Mouse (Mus musculus): ENCODE data around the gene Ipp. TPM values are rescaled to one million over a fixed set of nuclear protein-coding genes. Genes with fewer than 3 reads are reported as not detected.

The Ipp gene
- polyA plus RNA-seq (2015; fragmentation: Nextera tagmentation; extraction: Ambion mirVana) = 14.3 and 15.6 TPM in 2 replicates

GRCm38 (mm10) chr4:116507425-116508218, at the start of gene Ipp:
TSS of gene Ipp (plus strand) at chr4:116507549.
- H3K4me2 ChIP-seq = peak within 1 kb of the TSS; percentile 78
- peaks cover 9% of the 10 kb centered on the region for H3K36me3 ChIP-seq
- peak within 1 kb of the TSS; percentile 65 for H3K4me3 ChIP-seq
- peak; percentile 96 for ATAC-seq (ENCODE audit: extremely low read depth, insufficient number of reproducible peaks, low FRiP score, low TSS enrichment)
- H3K4me1 ChIP-seq = peaks cover 16% of the 10 kb centered on the region
- H3K27ac ChIP-seq (replicated peaks) = peak within 1 kb of the TSS; percentile 92
- no peaks in the 10 kb centered on the region for H3K27me3 ChIP-seq (replicated peaks)
- no peaks in the 10 kb centered on the region for H3K9me3 ChIP-seq
- H3K9ac ChIP-seq = peak within 1 kb of the TSS; percentile 84
- WGBS = under 1% methylated on average over 55 of the region's 55 CpGs

- Histone ChIP-seq H3K27ac (replicated peaks) (no peak overlapping the region), H3K9me3 (no peaks in the 10 kb centered on the region), H3K4me2 (peak overlapping the region; percentile 80), H3K4me3 (peak overlapping the region; percentile 95), H3K9ac (no peak overlapping the region), H3K27me3 (replicated peaks) (no peaks in the 10 kb centered on the region), H3K36me3 (0 out of 2 replicates have a peak, but pooled peaks cover 3% of the 10 kb centered on the region), H3K4me1 (peaks cover 31% of the 10 kb centered on the region)
- ATAC-seq (ENCODE audit: extremely low read depth, insufficient number of reproducible peaks, low FRiP score, low TSS enrichment) = no peak
- 93% methylated on average over 3 of the region's 3 CpGs for WGBS
Measured at GRCm38 (mm10) chr4:116461943-116462342, 45.4 kb upstream of the Ipp start.

GRCm38 (mm10) chr4:116463231-116464125, 43.9 kb upstream of the Ipp start:
- H3K4me3 ChIP-seq = peak overlapping the region; percentile 95
- H3K4me2 ChIP-seq = peak overlapping the region; percentile 80
- H3K27ac ChIP-seq (replicated peaks) = peak overlapping the region; percentile 92
- peaks cover 31% of the 10 kb centered on the region for H3K4me1 ChIP-seq
- peak; percentile 60 for ATAC-seq (ENCODE audit: extremely low read depth, insufficient number of reproducible peaks, low FRiP score, low TSS enrichment)
- under 1% methylated on average over 68 of the region's 74 CpGs for WGBS
- peak overlapping the region; percentile 98 for H3K9ac ChIP-seq
- no peaks in the 10 kb centered on the region for H3K27me3 ChIP-seq (replicated peaks)
- H3K36me3 ChIP-seq = 0 out of 2 replicates have a peak, but pooled peaks cover under 1% of the 10 kb centered on the region
- H3K9me3 ChIP-seq = peaks cover 15% of the 10 kb centered on the region

GRCm38 (mm10) chr4:116464126-116464981, 43.0 kb upstream of the Ipp start, which contains the start of gene Mast2:
TSS of gene Mast2 (minus strand) at chr4:116464183.
- peaks cover 17% of the 10 kb centered on the region for H3K9me3 ChIP-seq
- WGBS = 2% methylated on average over 55 of the region's 68 CpGs
- peak within 1 kb of the TSS; percentile 92 for H3K27ac ChIP-seq (replicated peaks)
- peak within 1 kb of the TSS; percentile 95 for H3K4me3 ChIP-seq
- no peaks in the 10 kb centered on the region for H3K36me3 ChIP-seq
- peak; percentile 79 for ATAC-seq (ENCODE audit: extremely low read depth, insufficient number of reproducible peaks, low FRiP score, low TSS enrichment)
- H3K4me1 ChIP-seq = peaks cover 31% of the 10 kb centered on the region
- peak within 1 kb of the TSS; percentile 98 for H3K9ac ChIP-seq
- H3K4me2 ChIP-seq = peak within 1 kb of the TSS; percentile 80
- H3K27me3 ChIP-seq (replicated peaks) = no peaks in the 10 kb centered on the region

GRCm38 (mm10) chr4:116481322-116481721, 26.0 kb upstream of the Ipp start:
- no peak overlapping the region for H3K4me2 ChIP-seq
- ATAC-seq (ENCODE audit: extremely low read depth, insufficient number of reproducible peaks, low FRiP score, low TSS enrichment) = no peak
- no peaks in the 10 kb centered on the region for H3K36me3 ChIP-seq
- no peak overlapping the region for H3K27ac ChIP-seq (replicated peaks)
- H3K4me3 ChIP-seq = no peak overlapping the region
- H3K9ac ChIP-seq = no peak overlapping the region
- H3K27me3 ChIP-seq (replicated peaks) = peaks cover 6% of the 10 kb centered on the region; the same call in 1 of the 2 replicates
- 37% methylated on average over 2 of the region's 2 CpGs for WGBS
- H3K9me3 ChIP-seq = no peaks in the 10 kb centered on the region
- peaks cover 13% of the 10 kb centered on the region for H3K4me1 ChIP-seq

- no peak for ATAC-seq (ENCODE audit: extremely low read depth, insufficient number of reproducible peaks, low FRiP score, low TSS enrichment)
- peak overlapping the region; percentile 54 for H3K27ac ChIP-seq (replicated peaks)
- 0 out of 2 replicates have a peak overlapping the region, but pooled peaks have one; percentile 58 for H3K9ac ChIP-seq
Measured at GRCm38 (mm10) chr4:116483476-116483875, 23.9 kb upstream of the Ipp start.

GRCm38 (mm10) chr4:116491119-116491536, 16.2 kb upstream of the Ipp start:
- WGBS = 33% methylated on average over 2 of the region's 2 CpGs
- Histone ChIP-seq H3K4me1 (peaks cover 28% of the 10 kb centered on the region), H3K4me3 (no peak overlapping the region), H3K4me2 (peak overlapping the region; percentile 1; the same call in 1 of the 2 replicates), H3K27me3 (replicated peaks) (peaks cover 6% of the 10 kb centered on the region; the same call in 1 of the 2 replicates), H3K27ac (replicated peaks) (peak overlapping the region; percentile 75), H3K36me3 (no peaks in the 10 kb centered on the region), H3K9me3 (peaks cover 9% of the 10 kb centered on the region), H3K9ac (no peak overlapping the region)
- peak; percentile 61 for ATAC-seq (ENCODE audit: extremely low read depth, insufficient number of reproducible peaks, low FRiP score, low TSS enrichment)

More at GRCm38 (mm10) chr4:116483476-116483875, 23.9 kb upstream of the Ipp start:
- H3K4me1 ChIP-seq = peaks cover 13% of the 10 kb centered on the region
- peaks cover 8% of the 10 kb centered on the region; the same call in 1 of the 2 replicates for H3K27me3 ChIP-seq (replicated peaks)
- 0 out of 2 replicates have a peak overlapping the region, but pooled peaks have one; percentile 4 for H3K4me2 ChIP-seq
- no peaks in the 10 kb centered on the region for H3K9me3 ChIP-seq
- whole genome bisulfite sequencing = 13% methylated on average over 2 of the region's 2 CpGs
- H3K4me3 ChIP-seq = no peak overlapping the region
- H3K36me3 ChIP-seq = no peaks in the 10 kb centered on the region

- H3K27ac ChIP-seq (replicated peaks) = peak overlapping the region; percentile 75
- no peak overlapping the region for H3K4me3 ChIP-seq
- 23% methylated on average over 2 of the region's 2 CpGs for WGBS
- no peaks in the 10 kb centered on the region for H3K36me3 ChIP-seq
- peaks cover 28% of the 10 kb centered on the region for H3K4me1 ChIP-seq
- no peak for ATAC-seq (ENCODE audit: extremely low read depth, insufficient number of reproducible peaks, low FRiP score, low TSS enrichment)
- peak overlapping the region; percentile 1; the same call in 1 of the 2 replicates for H3K4me2 ChIP-seq
- no peak overlapping the region for H3K9ac ChIP-seq
- peaks cover 6% of the 10 kb centered on the region; the same call in 1 of the 2 replicates for H3K27me3 ChIP-seq (replicated peaks)
- H3K9me3 ChIP-seq = peaks cover 9% of the 10 kb centered on the region
Measured at GRCm38 (mm10) chr4:116491886-116492285, 15.5 kb upstream of the Ipp start.

GRCm38 (mm10) chr4:116492460-116492859, 14.9 kb upstream of the Ipp start:
- Histone ChIP-seq H3K4me1 (peaks cover 28% of the 10 kb centered on the region), H3K9me3 (peaks cover 9% of the 10 kb centered on the region), H3K36me3 (no peaks in the 10 kb centered on the region), H3K4me2 (0 out of 2 replicates have a peak overlapping the region, but pooled peaks have one; percentile 1), H3K4me3 (no peak overlapping the region), H3K27me3 (replicated peaks) (peaks cover 6% of the 10 kb centered on the region; the same call in 1 of the 2 replicates), H3K27ac (replicated peaks) (peak overlapping the region; percentile 75; the same call in 1 of the 2 replicates), H3K9ac (no peak overlapping the region)
- 49% methylated on average over 4 of the region's 4 CpGs for whole genome bisulfite sequencing
- ATAC-seq (ENCODE audit: extremely low read depth, insufficient number of reproducible peaks, low FRiP score, low TSS enrichment) = no peak

- ATAC-seq (ENCODE audit: extremely low read depth, insufficient number of reproducible peaks, low FRiP score, low TSS enrichment) = no peak
- H3K27ac ChIP-seq (replicated peaks) = no peak overlapping the region
- H3K36me3 ChIP-seq = no peaks in the 10 kb centered on the region
- peaks cover 28% of the 10 kb centered on the region for H3K4me1 ChIP-seq
- 0 out of 2 replicates have a peak, but pooled peaks cover 4% of the 10 kb centered on the region for H3K27me3 ChIP-seq (replicated peaks)
- no peak overlapping the region for H3K4me2 ChIP-seq
- 71% methylated on average over 5 of the region's 5 CpGs for WGBS
- no peak overlapping the region for H3K9ac ChIP-seq
- H3K4me3 ChIP-seq = no peak overlapping the region
- H3K9me3 ChIP-seq = peaks cover 9% of the 10 kb centered on the region
Measured at GRCm38 (mm10) chr4:116493646-116494045, 13.7 kb upstream of the Ipp start.
